Mouse (Mus musculus): ENCODE data around the gene Chd6. TPM values are rescaled to one million over a fixed set of nuclear protein-coding genes. Genes with fewer than 3 reads are reported as not detected.

The Chd6 gene
- polyA plus RNA-seq, 1 experiment: 5.1 TPM

- H3K27me3 ChIP-seq (ENCODE audit: control insufficient read depth, insufficient read depth, insufficient read length): no peaks in the 10 kb centered on the region
- no peak for TF ChIP-seq USF1 (IDR thresholded peaks at IDR 0.05; ENCODE audit: low read depth)
- no peak for TF ChIP-seq MYOD1 (IDR thresholded peaks at IDR 0.05; ENCODE audit: control insufficient read depth in 1 of 3, insufficient read length in 2 of 3, low read depth in 2 of 3)
- no peak for TF ChIP-seq SRF (IDR thresholded peaks at IDR 0.05; ENCODE audit: control insufficient read depth, insufficient read length, low read depth)
- TF ChIP-seq TCF3 (IDR thresholded peaks at IDR 0.05; ENCODE audit: insufficient read length, low read depth): no peak
- no peak for TF ChIP-seq MYOG (IDR thresholded peaks at IDR 0.05; ENCODE audit: control insufficient read depth in 1 of 3, insufficient read depth in 1 of 3, insufficient read length in 2 of 3, low read depth in 2 of 3)
- TF ChIP-seq E2F4 (IDR thresholded peaks at IDR 0.05; ENCODE audit: insufficient read depth): no peak
- no peak for TF ChIP-seq MAX (IDR thresholded peaks at IDR 0.05; ENCODE audit: low read depth)
- TF ChIP-seq POLR2AphosphoS2 (IDR thresholded peaks at IDR 0.05; ENCODE audit: insufficient read length, low read depth): no peak
- no peak for TF ChIP-seq CEBPB (IDR thresholded peaks at IDR 0.05; ENCODE audit: insufficient read depth, poor library complexity, severe bottlenecking)
These were observed 18.7 kb downstream of the Chd6 start for GRCm38 (mm10) chr2:161090200-161090599.

GRCm38 (mm10) chr2:161078590-161078989 lies 30.3 kb downstream of the Chd6 start:
- Histone ChIP-seq H3K4me2 (ENCODE audit: low read depth) (no peak overlapping the region), H3ac (ENCODE audit: control insufficient read depth, insufficient read length) (no peak overlapping the region), H3K27me3 (ENCODE audit: control insufficient read depth, insufficient read depth, insufficient read length) (no peaks in the 10 kb centered on the region), H3K79me2 (ENCODE audit: control insufficient read depth, insufficient read depth) (peaks cover 68% of the 10 kb centered on the region), H3K4me3 (no peak overlapping the region), H3K36me3 (ENCODE audit: control insufficient read depth, insufficient read depth) (no peaks in the 10 kb centered on the region)
- TF ChIP-seq MYOG (IDR thresholded peaks at IDR 0.05; ENCODE audit: control insufficient read depth in 1 of 3, insufficient read depth in 1 of 3, insufficient read length in 2 of 3, low read depth in 2 of 3) (no peak), POLR2A (IDR thresholded peaks at IDR 0.05; ENCODE audit: insufficient read length, low read depth) (no peak), REST (IDR thresholded peaks at IDR 0.05; ENCODE audit: insufficient read depth, insufficient read length) (no peak), MYOD1 (IDR thresholded peaks at IDR 0.05; ENCODE audit: control insufficient read depth in 1 of 3, insufficient read length in 2 of 3, low read depth in 2 of 3) (no peak)

More at GRCm38 (mm10) chr2:161090200-161090599, 18.7 kb downstream of the Chd6 start:
- Histone ChIP-seq H3K36me3 (ENCODE audit: control insufficient read depth, insufficient read depth) (no peaks in the 10 kb centered on the region), H3K4me2 (ENCODE audit: low read depth) (no peak overlapping the region), H3ac (ENCODE audit: control insufficient read depth, insufficient read length) (no peak overlapping the region), H3K4me3 (no peak overlapping the region), H3K79me2 (ENCODE audit: control insufficient read depth, insufficient read depth) (peaks cover 48% of the 10 kb centered on the region)

GRCm38 (mm10) chr2:161076262-161076661 lies 32.6 kb downstream of the Chd6 start:
- Histone ChIP-seq H3K27me3 (ENCODE audit: control insufficient read depth, insufficient read depth, insufficient read length) (no peaks in the 10 kb centered on the region), H3ac (ENCODE audit: control insufficient read depth, insufficient read length) (no peak overlapping the region), H3K36me3 (ENCODE audit: control insufficient read depth, insufficient read depth) (no peaks in the 10 kb centered on the region), H3K4me2 (ENCODE audit: low read depth) (no peak overlapping the region), H3K79me2 (ENCODE audit: control insufficient read depth, insufficient read depth) (peaks cover 54% of the 10 kb centered on the region), H3K4me3 (no peak overlapping the region)
- no peak for TF ChIP-seq TCF3 (IDR thresholded peaks at IDR 0.05; ENCODE audit: insufficient read length, low read depth)
- no peak for TF ChIP-seq E2F4 (IDR thresholded peaks at IDR 0.05; ENCODE audit: insufficient read depth)
- no peak for TF ChIP-seq TCF12 (IDR thresholded peaks at IDR 0.05; ENCODE audit: insufficient read depth, poor library complexity, severe bottlenecking)
- TF ChIP-seq MYOG (IDR thresholded peaks at IDR 0.05; ENCODE audit: control insufficient read depth in 1 of 3, insufficient read depth in 1 of 3, insufficient read length in 2 of 3, low read depth in 2 of 3): no peak
- TF ChIP-seq REST (IDR thresholded peaks at IDR 0.05; ENCODE audit: insufficient read depth, insufficient read length): no peak
- no peak for TF ChIP-seq CEBPB (IDR thresholded peaks at IDR 0.05; ENCODE audit: insufficient read depth, poor library complexity, severe bottlenecking)
- TF ChIP-seq POLR2AphosphoS2 (IDR thresholded peaks at IDR 0.05; ENCODE audit: insufficient read length, low read depth): no peak
- TF ChIP-seq SRF (IDR thresholded peaks at IDR 0.05; ENCODE audit: control insufficient read depth, insufficient read length, low read depth): no peak

- Histone ChIP-seq H3K27me3 (ENCODE audit: control insufficient read depth, insufficient read depth, insufficient read length) (no peaks in the 10 kb centered on the region), H3ac (ENCODE audit: control insufficient read depth, insufficient read length) (no peak overlapping the region), H3K4me3 (no peak overlapping the region), H3K4me2 (ENCODE audit: low read depth) (no peak overlapping the region), H3K79me2 (ENCODE audit: control insufficient read depth, insufficient read depth) (peaks cover 48% of the 10 kb centered on the region), H3K36me3 (ENCODE audit: control insufficient read depth, insufficient read depth) (no peaks in the 10 kb centered on the region)
- TF ChIP-seq E2F4 (IDR thresholded peaks at IDR 0.05; ENCODE audit: insufficient read depth) (no peak), TCF12 (IDR thresholded peaks at IDR 0.05; ENCODE audit: insufficient read depth, poor library complexity, severe bottlenecking) (no peak), POLR2A (IDR thresholded peaks at IDR 0.05; ENCODE audit: insufficient read length, low read depth) (no peak), USF1 (IDR thresholded peaks at IDR 0.05; ENCODE audit: low read depth) (no peak), SRF (IDR thresholded peaks at IDR 0.05; ENCODE audit: control insufficient read depth, insufficient read length, low read depth) (no peak), MYOG (IDR thresholded peaks at IDR 0.05; ENCODE audit: control insufficient read depth in 1 of 3, insufficient read depth in 1 of 3, insufficient read length in 2 of 3, low read depth in 2 of 3) (no peak), REST (IDR thresholded peaks at IDR 0.05; ENCODE audit: insufficient read depth, insufficient read length) (no peak), CEBPB (IDR thresholded peaks at IDR 0.05; ENCODE audit: insufficient read depth, poor library complexity, severe bottlenecking) (no peak), TCF3 (IDR thresholded peaks at IDR 0.05; ENCODE audit: insufficient read length, low read depth) (no peak), MYOD1 (IDR thresholded peaks at IDR 0.05; ENCODE audit: control insufficient read depth in 1 of 3, insufficient read length in 2 of 3, low read depth in 2 of 3) (no peak), POLR2AphosphoS2 (IDR thresholded peaks at IDR 0.05; ENCODE audit: insufficient read length, low read depth) (no peak), MAX (IDR thresholded peaks at IDR 0.05; ENCODE audit: low read depth) (no peak)
These were observed 33.3 kb downstream of the Chd6 start for GRCm38 (mm10) chr2:161075553-161075952.

- H3K4me3 ChIP-seq: no peak overlapping the region
- no peak overlapping the region for H3K4me2 ChIP-seq (ENCODE audit: low read depth)
- no peak overlapping the region for H3ac ChIP-seq (ENCODE audit: control insufficient read depth, insufficient read length)
- TF ChIP-seq MAX (IDR thresholded peaks at IDR 0.05; ENCODE audit: low read depth) (no peak), MYOG (IDR thresholded peaks at IDR 0.05; ENCODE audit: control insufficient read depth in 1 of 3, insufficient read depth in 1 of 3, insufficient read length in 2 of 3, low read depth in 2 of 3) (no peak), CEBPB (IDR thresholded peaks at IDR 0.05; ENCODE audit: insufficient read depth, poor library complexity, severe bottlenecking) (no peak), TCF12 (IDR thresholded peaks at IDR 0.05; ENCODE audit: insufficient read depth, poor library complexity, severe bottlenecking) (no peak), E2F4 (IDR thresholded peaks at IDR 0.05; ENCODE audit: insufficient read depth) (no peak), POLR2A (IDR thresholded peaks at IDR 0.05; ENCODE audit: insufficient read length, low read depth) (no peak), POLR2AphosphoS2 (IDR thresholded peaks at IDR 0.05; ENCODE audit: insufficient read length, low read depth) (no peak), SRF (IDR thresholded peaks at IDR 0.05; ENCODE audit: control insufficient read depth, insufficient read length, low read depth) (no peak), TCF3 (IDR thresholded peaks at IDR 0.05; ENCODE audit: insufficient read length, low read depth) (no peak), REST (IDR thresholded peaks at IDR 0.05; ENCODE audit: insufficient read depth, insufficient read length) (no peak), MYOD1 (IDR thresholded peaks at IDR 0.05; ENCODE audit: control insufficient read depth in 1 of 3, insufficient read length in 2 of 3, low read depth in 2 of 3) (no peak)
- H3K27me3 ChIP-seq (ENCODE audit: control insufficient read depth, insufficient read depth, insufficient read length): no peaks in the 10 kb centered on the region
- no peaks in the 10 kb centered on the region for H3K36me3 ChIP-seq (ENCODE audit: control insufficient read depth, insufficient read depth)
- peaks cover 53% of the 10 kb centered on the region for H3K79me2 ChIP-seq (ENCODE audit: control insufficient read depth, insufficient read depth)
These were observed 42.6 kb downstream of the Chd6 start for GRCm38 (mm10) chr2:161066097-161066759.
